9 mouse cellular contexts compared by ENCODE assay signal in genomic region chr2:50306663-50307320, GRCm38 (mm10). TPM values are rescaled to one million over a fixed set of nuclear protein-coding genes. Genes with fewer than 3 reads are reported as not detected.
DNase-seq lines count a peak whose midpoint lies in the region; ATAC-seq and TF ChIP-seq lines count a peak whose summit lies in the region.
"Had no signal": no experiment of that assay in that cellular context is flagged by ENCODE, and none has a peak within 500 bp of the region (broad histone marks: within the 10 kb centered on the region; RNA-seq: fewer than 3 reads in every experiment).

No protein-coding gene starts in this region.

- TF ChIP-seq POLR2A in MEL (IDR thresholded peaks at IDR 0.05; ENCODE audit: control insufficient read depth in 1 of 2, insufficient read depth in 1 of 2, low read depth in 1 of 2, low read length in 2 of 2, poor library complexity in 1 of 2): no peak

- ATAC-seq in common myeloid progenitor, adult 5-6 weeks (replicated peaks; ENCODE audit: low read depth, poor library complexity, severe bottlenecking): peak; percentile 90; the same call in 1 of the 2 replicates
- ATAC-seq in midbrain, embryonic 12.5 days (ENCODE audit: low FRiP score, low read depth): peak; percentile 74; the same call in 1 of the 2 replicates

- H3K79me2 ChIP-seq in MEL (ENCODE audit: control insufficient read depth, insufficient read depth, low read length, poor library complexity): no peaks in the 10 kb centered on the region

- H3K9me3 ChIP-seq in MEL (replicated peaks; ENCODE audit: insufficient read depth, low read length): no peaks in the 10 kb centered on the region
- no peaks in the 10 kb centered on the region for H3K9me3 ChIP-seq in midbrain, embryonic 12.5 days
- H3K9me3 ChIP-seq: stomach, embryonic 15.5 days had no signal

- no peak overlapping the region for H3K4me2 ChIP-seq in midbrain, embryonic 12.5 days (replicated peaks)
- H3K4me2 ChIP-seq: stomach, embryonic 15.5 days had no signal

- peak; percentile 38 to 45 for DNase-seq in left cerebral cortex, adult 18-20 months (ENCODE audit: low spot score in 2 of 2)
- DNase-seq in left cerebral cortex, adult 8-10 months (ENCODE audit: low spot score in 2 of 2): no peak
- peak; percentile 58 for DNase-seq in MEL (ENCODE audit: low read depth, low spot score)
- peak; percentile 33 to 63 for DNase-seq in heart, postnatal 14 days
- peak; percentile 29 to 71 for DNase-seq in layer of hippocampus, postnatal 14 days (ENCODE audit: low spot score in 2 of 2)
- DNase-seq in thymus, postnatal 25 days: peak; percentile 58

- H3K36me3 ChIP-seq in MEL (ENCODE audit: control insufficient read depth in 1 of 2, insufficient read depth in 2 of 2, low read length in 2 of 2): no peaks in the 10 kb centered on the region
- no peaks in the 10 kb centered on the region for H3K36me3 ChIP-seq in midbrain, embryonic 12.5 days
- H3K36me3 ChIP-seq: stomach, embryonic 15.5 days had no signal

- no peak overlapping the region for H3K9ac ChIP-seq in MEL (ENCODE audit: control insufficient read depth, low read depth, low read length, poor library complexity, severe bottlenecking)
- no peak overlapping the region for H3K9ac ChIP-seq in midbrain, embryonic 12.5 days (replicated peaks)
- H3K9ac ChIP-seq: stomach, embryonic 15.5 days had no signal

- H3K27ac ChIP-seq in MEL (ENCODE audit: control insufficient read depth, low read depth, low read length): no peak overlapping the region
- no peak overlapping the region for H3K27ac ChIP-seq in midbrain, embryonic 12.5 days (replicated peaks)
- H3K27ac ChIP-seq: stomach, embryonic 15.5 days had no signal

- peak; percentile 14 to 81 (median 38); a peak in 4 of 6 replicates for TF ChIP-seq CTCF in MEL (IDR thresholded peaks at IDR 0.05 in 2 of 3, conservative IDR thresholded peaks at IDR 0.05 in 1 of 3; ENCODE audit: control insufficient read depth in 1 of 3, insufficient read depth in 1 of 3, low read depth in 2 of 3, low read length in 3 of 3, poor library complexity in 1 of 3, severe bottlenecking in 1 of 3)

- H3K4me3 ChIP-seq in MEL (ENCODE audit: control insufficient read depth in 1 of 2, insufficient read depth in 1 of 2, low read depth in 2 of 2, low read length in 2 of 2): no peak overlapping the region
- no peak overlapping the region for H3K4me3 ChIP-seq in midbrain, embryonic 12.5 days
- H3K4me3 ChIP-seq: stomach, embryonic 15.5 days had no signal

- H3K4me1 ChIP-seq in MEL (ENCODE audit: control insufficient read depth in 1 of 2, insufficient read depth in 2 of 2, low read length in 2 of 2): no peaks in the 10 kb centered on the region
- H3K4me1 ChIP-seq in midbrain, embryonic 12.5 days: no peaks in the 10 kb centered on the region
- H3K4me1 ChIP-seq: stomach, embryonic 15.5 days had no signal

- TF ChIP-seq EP300 in MEL (IDR thresholded peaks at IDR 0.05; ENCODE audit: low read depth in 1 of 2, low read length in 2 of 2): no peak

- no peaks in the 10 kb centered on the region for H3K27me3 ChIP-seq in MEL (ENCODE audit: control insufficient read depth in 1 of 2, insufficient read depth in 2 of 2, low read length in 2 of 2)
- no peaks in the 10 kb centered on the region for H3K27me3 ChIP-seq in midbrain, embryonic 12.5 days
- H3K27me3 ChIP-seq: stomach, embryonic 15.5 days had no signal

- peak; percentile 94 for TF ChIP-seq RAD21 in MEL (IDR thresholded peaks at IDR 0.05; ENCODE audit: low read depth, low read length)

- 58% methylated on average over 9 of the region's 9 CpGs for WGBS in midbrain, embryonic 12.5 days

- intact Hi-C loops in heart, postnatal 14 days (cut with DNase I): loop anchor here (2.0 to 10.0 kb wide), 4 partner anchors 841 to 1608 kb away; partner anchors contain the start of gene Rnd3

TF ChIP-seq in MEL, 35 proteins besides CTCF, POLR2A, EP300 and RAD21:
- TF ChIP-seq ZC3H11A (IDR thresholded peaks at IDR 0.05; ENCODE audit: low read depth, low read length) (peak; percentile 71), ELF1 (IDR thresholded peaks at IDR 0.05; ENCODE audit: low read depth, low read length) (0 out of 2 replicates have a peak, but pooled peaks have one; percentile 8), SMC3 (IDR thresholded peaks at IDR 0.05; ENCODE audit: low read depth, low read length) (peak; percentile 84), ETS1 (IDR thresholded peaks at IDR 0.05; ENCODE audit: low read depth, low read length) (no peak)

RNA-seq across cellular contexts. Expression of gene Mmadhc, which starts 10.2 kb away (rescaled TPM):
- total RNA-seq in left cerebral cortex, adult 18-20 months (2021): 10 to 100 TPM; 51.2 to 52.5 TPM
- 10 to 100 TPM; 47.2 to 56.3 (median 51.9) TPM for total RNA-seq in left cerebral cortex, adult 8-10 months (2022)
- total RNA-seq in MEL (2012; rRNA removed): 97.5 and 112 TPM in 2 replicates
- 10 to 100 TPM in 1 of 2 experiments, not detected in 1; 91.2 TPM for polyA plus RNA-seq in MEL (2012; ENCODE audit: insufficient read depth in 1 of 2, insufficient read length in 2 of 2, low read depth in 1 of 2, low replicate concordance in 2 of 2, missing spikeins in 1 of 2)
- 70.0 and 82.7 TPM in 2 replicates for total RNA-seq in common myeloid progenitor, adult 5-6 weeks (2017)
- total RNA-seq in heart, postnatal 14 days (2021): 100 to 1,000 TPM; 149 to 158 TPM
- total RNA-seq in layer of hippocampus, postnatal 14 days (2021): 10 to 100 TPM; 49.1 to 56.7 TPM
- polyA plus RNA-seq in midbrain, embryonic 12.5 days (2016; fragmentation: Nextera tagmentation; extraction: Ambion mirVana): 149 and 155 TPM in 2 replicates

Comparison
In these comparisons a context has a peak if more than half of its experiments do, and no peak if none do; other contexts are left out.
1. DNase-seq: peak in left cerebral cortex, adult 18-20 months (2 of 2), MEL (single experiment), heart, postnatal 14 days (2 of 2), layer of hippocampus, postnatal 14 days (2 of 2) and thymus, postnatal 25 days (single experiment); none in left cerebral cortex, adult 8-10 months (0 of 2).